Mouse (Mus musculus) olfactory bulb, adult 2 months (tissue): Measurements from ENCODE around the gene Fbxl13. TPM values are rescaled to one million over a fixed set of nuclear protein-coding genes. Genes with fewer than 3 reads are reported as not detected.

Source experiments
- H3K27ac ChIP-seq: fragments of 200-500 bp; 2 replicates; pipeline ENCODE4 v1.5.1; 2012; ENCODE audit warnings: low read depth, low read length; ENCODE audit not compliant: insufficient read depth
- H3K4me1 ChIP-seq: fragments of 200-500 bp; 2 replicates; pipeline ENCODE4 v1.6.1; 2012; ENCODE audit warnings: low read length; ENCODE audit not compliant: control insufficient read depth, insufficient read depth
- H3K4me3 ChIP-seq: fragments of 200-500 bp; 2 replicates; pipeline ENCODE4 v1.5.1; 2012; ENCODE audit warnings: mild to moderate bottlenecking, low read depth, low read length, moderate library complexity; ENCODE audit not compliant: insufficient read depth
- CTCF ChIP-seq: fragments of 200-500 bp; IDR thresholded peaks from 2 replicates; pipeline ENCODE4 v1.5.1; 2012; ENCODE audit warnings: low read depth, mild to moderate bottlenecking, low read length, moderate library complexity; ENCODE audit not compliant: insufficient read depth
- POLR2A ChIP-seq: fragments of 200-500 bp; IDR thresholded peaks from 2 replicates; pipeline ENCODE4 v1.6.1; 2012; ENCODE audit warnings: mild to moderate bottlenecking, low read depth, low read length, moderate library complexity; ENCODE audit not compliant: insufficient read depth
- WGBS: fragments of 180-500 bp; shearing (Covaris S2); methylation state at CpG from one replicate; pipeline ENCODE4 v1.1.7; 2018; 5-methylcytosine and 5-hydroxymethylcytosine counted together
- polyA plus RNA-seq: library from polyadenylated mRNA; stranded (reverse); fragments of >200 nt; gene quantifications from 2 replicates; pipeline ENCODE4 v1.2.4, GENCODE M21; 2012; ENCODE audit warnings: low replicate concordance; ENCODE audit not compliant: missing spikeins, insufficient read depth, insufficient read length

Gene Fbxl13
- polyA plus RNA-seq, 1 experiment, result not detected

- no peak for TF ChIP-seq CTCF
- no peak for TF ChIP-seq POLR2A
- Histone ChIP-seq H3K27ac (no peak overlapping the region), H3K4me1 (peaks cover 4% of the 10 kb centered on the region; the same call in 1 of the 2 replicates), H3K4me3 (no peak overlapping the region)
- WGBS, result 59% methylated on average over 6 of the region's 6 CpGs
These were observed 15.4 kb upstream of the Fbxl13 start for GRCm38 (mm10) chr5:21660850-21661249.

GRCm38 (mm10) chr5:21658623-21659395 lies 13.4 kb upstream of the Fbxl13 start:
- Histone ChIP-seq H3K27ac (no peak overlapping the region), H3K4me1 (peaks cover 4% of the 10 kb centered on the region; the same call in 1 of the 2 replicates)
- 39% methylated on average over 11 of the region's 11 CpGs for WGBS

GRCm38 (mm10) chr5:21658038-21658437 lies 12.6 kb upstream of the Fbxl13 start:
- WGBS, result 83% methylated on average over 6 of the region's 6 CpGs
- Histone ChIP-seq H3K4me3 (no peak overlapping the region), H3K27ac (no peak overlapping the region), H3K4me1 (peaks cover 4% of the 10 kb centered on the region; the same call in 1 of the 2 replicates)
- TF ChIP-seq POLR2A (no peak), CTCF (no peak)

More at GRCm38 (mm10) chr5:21658623-21659395, 13.4 kb upstream of the Fbxl13 start:
- TF ChIP-seq CTCF (peak; percentile 58), POLR2A (no peak)
- H3K4me3 ChIP-seq, result no peak overlapping the region

- Histone ChIP-seq H3K4me1 (peaks cover 4% of the 10 kb centered on the region; the same call in 1 of the 2 replicates), H3K4me3 (no peak overlapping the region), H3K27ac (no peak overlapping the region)
- 87% methylated on average over 9 of the region's 9 CpGs for WGBS
- TF ChIP-seq POLR2A (no peak), CTCF (no peak)
These were observed 11.5 kb upstream of the Fbxl13 start for GRCm38 (mm10) chr5:21656912-21657311.

- Histone ChIP-seq H3K27ac (no peak overlapping the region), H3K4me1 (peaks cover 3% of the 10 kb centered on the region; the same call in 1 of the 2 replicates), H3K4me3 (no peak overlapping the region)
- WGBS, result 85% methylated on average over 7 of the region's 7 CpGs
- TF ChIP-seq POLR2A (no peak), CTCF (no peak)
These were observed 6.6 kb upstream of the Fbxl13 start for GRCm38 (mm10) chr5:21651885-21652612.

- Histone ChIP-seq H3K4me3 (no peak overlapping the region), H3K4me1 (no peaks in the 10 kb centered on the region), H3K27ac (no peak overlapping the region)
- TF ChIP-seq CTCF, result no peak
- no peak for TF ChIP-seq POLR2A
- 69% methylated on average over 2 of the region's 2 CpGs for WGBS
These were observed 5.3 kb upstream of the Fbxl13 start for GRCm38 (mm10) chr5:21650736-21651135.

- H3K27ac ChIP-seq, result peak overlapping the region; percentile 40; the same call in 1 of the 2 replicates
- peak overlapping the region; percentile 91 for H3K4me3 ChIP-seq
- peaks cover 6% of the 10 kb centered on the region; the same call in 1 of the 2 replicates for H3K4me1 ChIP-seq
- WGBS, result under 1% methylated on average over 25 of the region's 25 CpGs
- TF ChIP-seq POLR2A (no peak), CTCF (no peak)
These were observed 678 bp upstream of the Fbxl13 start for GRCm38 (mm10) chr5:21646133-21646491.

GRCm38 (mm10) chr5:21644891-21645438 lies 469 bp downstream of the Fbxl13 start:
- H3K27ac ChIP-seq, result no peak overlapping the region; the same call in 1 of the 2 replicates
- H3K4me3 ChIP-seq, result peak overlapping the region; percentile 44
- 16% methylated on average over 14 of the region's 14 CpGs for WGBS
- no peak for TF ChIP-seq CTCF
- peaks cover 6% of the 10 kb centered on the region; the same call in 1 of the 2 replicates for H3K4me1 ChIP-seq

- Histone ChIP-seq H3K4me3 (no peak overlapping the region), H3K4me1 (peaks cover 6% of the 10 kb centered on the region; the same call in 1 of the 2 replicates), H3K27ac (no peak overlapping the region)
- WGBS, result 62% methylated on average over 1 of the region's 1 CpGs
- TF ChIP-seq POLR2A (no peak), CTCF (no peak)
These were observed 1.8 kb downstream of the Fbxl13 start for GRCm38 (mm10) chr5:21643606-21644005.
